Mouse (Mus musculus) CH12.LX (cell line): ENCODE results near the gene Casq1. TPM values are rescaled to one million over a fixed set of nuclear protein-coding genes. Genes with fewer than 3 reads are reported as not detected.
A peak's percentile ranks its signal among the peaks of the same experiment; 100 is the strongest.
"Not testable (repeated sequence)": the region's sequence is repeated elsewhere in the genome, so short reads cannot be mapped to it uniquely, and the experiment has no call there.

Experiments
- DNase-seq: peaks from one replicate; pipeline ENCODE4 v3.0.0-alpha.2; 2013; ENCODE audit errors: extremely low read depth
- H3K27ac ChIP-seq: 2 replicates; pipeline ENCODE4 v1.5.1; 2012; ENCODE audit warnings: low read depth, mild to moderate bottlenecking, control low read depth, moderate library complexity; ENCODE audit not compliant: insufficient read depth
- H3K27me3 ChIP-seq: replicated peaks from 2 replicates; pipeline ENCODE3; 2012; ENCODE audit warnings: inconsistent platforms
- H3K36me3 ChIP-seq, 2 experiments: replicated peaks in 1 of 2; 2 replicates each; pipeline versions ENCODE3 to v1.6.1; 2012; ENCODE audit warnings: inconsistent platforms in 1 of 2, low read length in 1 of 2, mild to moderate bottlenecking in 1 of 2, mixed read lengths in 1 of 2, moderate library complexity in 1 of 2; ENCODE audit not compliant: control insufficient read depth in 1 of 2, insufficient read depth in 1 of 2
- H3K4me1 ChIP-seq, 2 experiments: 2 replicates each; pipeline ENCODE4 v1.6.1; 2012; ENCODE audit warnings: inconsistent platforms in 1 of 2, moderate library complexity in 1 of 2; ENCODE audit not compliant: insufficient read depth in 2 of 2, control insufficient read depth in 1 of 2
- H3K4me2 ChIP-seq: 2 replicates; pipeline ENCODE4 v1.6.1; 2012; ENCODE audit warnings: low read depth, mild to moderate bottlenecking, control low read depth; ENCODE audit not compliant: poor library complexity, insufficient read depth, severe bottlenecking
- H3K4me3 ChIP-seq, 3 experiments: fragments of 150-350 bp in 1 of 3; sonication (generic) in 1 of 3; replicated peaks in 1 of 3; 2 replicates each; pipeline versions ENCODE3 to v1.5.1; 2011 to 2012; ENCODE audit warnings: low read depth in 2 of 3, low read length in 2 of 3, mild to moderate bottlenecking in 2 of 3, moderate library complexity in 2 of 3, control low read depth in 1 of 3, improper control_type of control experiment in 1 of 3, inconsistent platforms in 1 of 3, mixed read lengths in 1 of 3; ENCODE audit not compliant: poor library complexity in 1 of 3
- H3K79me2 ChIP-seq: replicated peaks from 2 replicates; pipeline ENCODE4 v1.6.1; 2012; ENCODE audit warnings: mild to moderate bottlenecking, moderate library complexity; ENCODE audit not compliant: control insufficient read depth, poor library complexity, insufficient read depth, severe bottlenecking; ENCODE audit errors: extremely low read depth
- H3K9ac ChIP-seq: 2 replicates; pipeline ENCODE4 v1.6.1; 2012; ENCODE audit warnings: low read depth, mild to moderate bottlenecking, control low read depth, moderate library complexity; ENCODE audit not compliant: insufficient read depth
- H3K9me3 ChIP-seq: replicated peaks from 2 replicates; pipeline ENCODE3; 2012; ENCODE audit warnings: low read length, inconsistent platforms, mixed read lengths
- CHD1 ChIP-seq: IDR thresholded peaks from 2 replicates; pipeline ENCODE4 v1.6.1; 2012; ENCODE audit warnings: low read depth, low read length, improper control_type of control experiment, inconsistent platforms
- CTCF ChIP-seq, 2 experiments: IDR thresholded peaks in 1 of 2; conservative IDR thresholded peaks in 1 of 2; 2 replicates each; pipeline ENCODE4 v1.5.1; 2011 to 2012; ENCODE audit warnings: low read depth in 2 of 2, low read length in 2 of 2, improper control_type of control experiment in 1 of 2, inconsistent platforms in 1 of 2, mild to moderate bottlenecking in 1 of 2, moderate library complexity in 1 of 2
- GABPA ChIP-seq: IDR thresholded peaks from 2 replicates; pipeline ENCODE4 v1.6.1; 2012; ENCODE audit warnings: low read depth, low read length, improper control_type of control experiment, inconsistent platforms; ENCODE audit not compliant: insufficient replicate concordance
- HCFC1 ChIP-seq: IDR thresholded peaks from 2 replicates; pipeline ENCODE4 v1.6.1; 2012; ENCODE audit warnings: low read depth, mild to moderate bottlenecking, inconsistent platforms, low read length, improper control_type of control experiment
- JUN ChIP-seq: IDR thresholded peaks from 2 replicates; pipeline ENCODE4 v1.6.1; 2011; ENCODE audit warnings: low read depth, mild to moderate bottlenecking, low read length, improper control_type of control experiment, moderate library complexity; ENCODE audit not compliant: insufficient read depth
- JUND ChIP-seq: conservative IDR thresholded peaks from 2 replicates; pipeline ENCODE4 v1.6.1; 2011; ENCODE audit warnings: low read depth, low read length, improper control_type of control experiment
- KAT2A ChIP-seq: IDR thresholded peaks from 2 replicates; pipeline ENCODE4 v1.6.1; 2012; ENCODE audit warnings: low read length, improper control_type of control experiment, inconsistent platforms; ENCODE audit not compliant: insufficient replicate concordance
- MAX ChIP-seq: IDR thresholded peaks from 2 replicates; pipeline ENCODE4 v1.6.1; 2011; ENCODE audit warnings: low read length, improper control_type of control experiment
- MAZ ChIP-seq: IDR thresholded peaks from 2 replicates; pipeline ENCODE4 v1.6.1; 2012; ENCODE audit warnings: low read depth, mild to moderate bottlenecking, inconsistent platforms, low read length, improper control_type of control experiment, moderate library complexity
- MEF2A ChIP-seq: IDR thresholded peaks from 2 replicates; pipeline ENCODE4 v1.6.1; 2014; ENCODE audit warnings: low read depth, mild to moderate bottlenecking, inconsistent platforms, low read length, improper control_type of control experiment, borderline replicate concordance
- POLR2AphosphoS2 ChIP-seq: IDR thresholded peaks from 2 replicates; pipeline ENCODE4 v1.6.1; 2011; ENCODE audit warnings: low read depth, low read length, improper control_type of control experiment
- RAD21 ChIP-seq: IDR thresholded peaks from 2 replicates; pipeline ENCODE4 v1.6.1; 2011; ENCODE audit warnings: low read depth, mild to moderate bottlenecking, low read length, improper control_type of control experiment, moderate library complexity
- RCOR1 ChIP-seq: conservative IDR thresholded peaks from 2 replicates; pipeline ENCODE4 v1.6.1; 2012; ENCODE audit warnings: low read depth, mild to moderate bottlenecking, inconsistent platforms, low read length, improper control_type of control experiment
- SMC3 ChIP-seq: IDR thresholded peaks from 2 replicates; pipeline ENCODE4 v1.6.1; 2011; ENCODE audit warnings: low read depth, low read length, improper control_type of control experiment
- ZC3H11A ChIP-seq: IDR thresholded peaks from 2 replicates; pipeline ENCODE4 v1.6.1; 2012; ENCODE audit warnings: low read depth, mild to moderate bottlenecking, inconsistent platforms, low read length, improper control_type of control experiment
- dilution Hi-C: fragments of 300-500 bp; cut with MboI; formaldehyde crosslinking; loops from 2 replicates; pipeline ENCODE4 v1.14.3; 2020; ENCODE audit warnings: low sequenced_read_pairs; ENCODE audit not compliant: extremely low pct_unique_long_range_greater_than_20kb, extremely low pct_ligation_motif_present
- in situ Hi-C: fragments of 300-500 bp; cut with MboI; formaldehyde crosslinking; loops from 3 replicates; pipeline ENCODE4 v1.14.3; 2019; ENCODE audit warnings: low sequenced_read_pairs, low pct_ligation_motif_present, low pct_unique_long_range_greater_than_20kb, mixed read lengths
- polyA plus RNA-seq: library from polyadenylated mRNA; unstranded; fragments of >175 nt; gene quantifications from 2 replicates; pipeline ENCODE4 v1.2.1, GENCODE M21; 2012; ENCODE audit warnings: low read depth; ENCODE audit not compliant: insufficient read length
- total RNA-seq, 2 experiments: library from RNA; depleted of rRNA; stranded (reverse); fragments of 300-350 nt in 1 of 2; fragments of >200 nt in 1 of 2; gene quantifications; 2 replicates each; pipeline ENCODE4 v1.2.3; 2012 to 2014

Casq1 gene
- total and polyA plus RNA-seq, 3 experiments, result 0.21 to 0.96 TPM; not detected in 1

GRCm38 (mm10) chr1:172258314-172258713, 38.6 kb upstream of the Casq1 start, which contains the start of gene Atp1a4:
Atp1a4 (minus strand) TSS chr1:172258414.
- Histone ChIP-seq H3K9me3 (peaks cover 5% of the 10 kb centered on the region), H3K27ac (no peak within 1 kb of the TSS), H3K36me3 (no peaks in the 10 kb centered on the region), H3K4me3 (no peak within 1 kb of the TSS), H3K4me2 (no peak within 1 kb of the TSS), H3K4me1 (peaks cover 7 to 12% of the 10 kb centered on the region in 2 experiments; a peak in 3 of 4 replicates), H3K27me3 (no peaks in the 10 kb centered on the region), H3K79me2 (no peaks in the 10 kb centered on the region), H3K9ac (no peak within 1 kb of the TSS)
- dilution Hi-C loops, result no loop called here
- in situ Hi-C loops, result no loop called here
- TF ChIP-seq GABPA (no peak), ZC3H11A (no peak), MEF2A (no peak), SMC3 (no peak), RCOR1 (no peak), JUND (no peak), CHD1 (no peak), JUN (no peak)
- DNase-seq, result no peak

GRCm38 (mm10) chr1:172247679-172248078, 28.0 kb upstream of the Casq1 start:
- Histone ChIP-seq H3K4me2 (no peak overlapping the region), H3K79me2 (no peaks in the 10 kb centered on the region), H3K27me3 (no peaks in the 10 kb centered on the region)
- TF ChIP-seq MAZ (peak; percentile 85), KAT2A (no peak), SMC3 (peak; percentile 81), RAD21 (peak; percentile 73), CTCF (conservative IDR thresholded peaks at IDR 0.05 in 1 of 2, IDR thresholded peaks at IDR 0.05 in 1 of 2; ENCODE audit: low read depth in 2 of 2, low read length in 2 of 2) (peak; percentile 37 to 82; a peak in 3 of 4 replicates)
- TF ChIP-seq, all 38 proteins: peak for 4
- Histone ChIP-seq H3K4me1 (peaks cover 0 to 15% of the 10 kb centered on the region in 2 experiments; a peak in 2 of 4 replicates), H3K36me3 (no peaks in the 10 kb centered on the region), H3K27ac (no peak overlapping the region), H3K9ac (no peak overlapping the region), H3K4me3 (no peak overlapping the region), H3K9me3 (no peaks in the 10 kb centered on the region)
- dilution Hi-C loops, result no loop called here
- in situ Hi-C loops, result no loop called here
- peak; percentile 54 for DNase-seq

- dilution Hi-C loops, result no loop called here
- H3K9ac ChIP-seq, result no peak overlapping the region
- no peak overlapping the region for H3K27ac ChIP-seq
- in situ Hi-C loops, result no loop called here
- DNase-seq, result no peak
- H3K9me3 ChIP-seq, result no peaks in the 10 kb centered on the region
- TF ChIP-seq HCFC1 (no peak), CTCF (conservative IDR thresholded peaks at IDR 0.05 in 1 of 2, IDR thresholded peaks at IDR 0.05 in 1 of 2; ENCODE audit: low read depth in 2 of 2, low read length in 2 of 2) (no peak), MAX (no peak), POLR2AphosphoS2 (no peak), MEF2A (no peak)
- no peaks in the 10 kb centered on the region for H3K79me2 ChIP-seq
- H3K36me3 ChIP-seq, result no peaks in the 10 kb centered on the region
- peaks cover 0 to 19% of the 10 kb centered on the region in 2 experiments; a peak in 2 of 4 replicates for H3K4me1 ChIP-seq
- no peak overlapping the region for H3K4me3 ChIP-seq
- H3K27me3 ChIP-seq, result no peaks in the 10 kb centered on the region
- H3K4me2 ChIP-seq, result no peak overlapping the region
These were observed 27.5 kb upstream of the Casq1 start for GRCm38 (mm10) chr1:172247216-172247615.

GRCm38 (mm10) chr1:172244645-172245044, 25.0 kb upstream of the Casq1 start:
- H3K27ac ChIP-seq, H3K9me3 ChIP-seq, H3K4me3 ChIP-seq, H3K4me2 ChIP-seq, H3K9ac ChIP-seq, H3K79me2 ChIP-seq, DNase-seq, H3K36me3 ChIP-seq, dilution Hi-C loops, in situ Hi-C loops, H3K27me3 ChIP-seq: not testable (repeated sequence)
- peaks cover 0 to 26% of the 10 kb centered on the region in 2 experiments; a peak in 2 of 4 replicates for H3K4me1 ChIP-seq
